Mouse (Mus musculus): ENCODE results near the gene Zfp740.

DNA sequence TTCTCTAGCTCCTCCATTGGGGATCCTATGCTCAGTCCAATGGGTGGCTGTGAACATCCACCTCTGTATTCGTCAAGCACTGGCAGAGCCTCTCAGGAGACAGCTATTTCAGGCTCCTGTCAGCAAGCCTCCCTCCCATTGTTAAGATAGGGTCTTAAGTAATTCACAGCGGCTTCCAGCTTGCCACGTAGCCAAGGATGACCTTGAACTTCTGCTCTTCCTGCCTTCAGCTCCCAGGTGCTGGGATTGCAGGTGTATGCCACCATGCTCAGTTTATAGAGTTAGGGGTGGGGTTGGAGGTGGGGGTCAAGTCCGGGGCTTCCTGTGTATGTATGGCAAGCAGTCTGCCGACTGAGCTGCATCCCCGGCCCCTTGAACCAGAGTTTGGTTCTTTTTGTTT lies 8.8 kb downstream of the Zfp740 start:
- TF ChIP-seq POLR2A (IDR thresholded peaks at IDR 0.05; ENCODE audit: insufficient read depth, low read depth, low read length) (no peak), CTCF (IDR thresholded peaks at IDR 0.05; ENCODE audit: insufficient read depth, low read depth, low read length) (no peak)

Measured in olfactory bulb, adult 2 months (tissue).